Mouse (Mus musculus): Measurements from ENCODE around the gene Cadm3. TPM values are rescaled to one million over a fixed set of nuclear protein-coding genes. Genes with fewer than 3 reads are reported as not detected.

Gene Cadm3
- total RNA-seq, 1 experiment: 0.85 TPM

DNA sequence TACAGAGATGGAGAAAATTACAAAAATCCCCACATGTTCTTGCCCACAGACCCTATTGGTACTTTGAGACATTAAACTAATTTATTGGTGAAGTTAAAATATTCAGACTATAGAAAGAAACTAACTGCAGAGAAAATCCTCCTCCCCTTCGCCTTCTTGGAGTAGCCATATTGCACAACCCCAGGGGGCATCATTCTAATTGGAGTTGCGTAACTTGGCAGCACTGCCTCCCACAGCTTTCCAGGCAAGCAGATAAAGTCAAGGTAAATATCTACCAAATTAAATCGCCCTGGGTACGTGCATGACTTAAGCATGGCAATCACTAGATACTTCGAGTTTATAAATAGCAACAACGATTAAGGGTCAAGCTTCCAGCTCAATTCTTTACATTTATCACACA is 4.1 kb upstream of the Cadm3 start:
- no peak overlapping the region for H3K9ac ChIP-seq (ENCODE audit: insufficient read depth, low read depth, low read length, poor library complexity, severe bottlenecking)

DNA sequence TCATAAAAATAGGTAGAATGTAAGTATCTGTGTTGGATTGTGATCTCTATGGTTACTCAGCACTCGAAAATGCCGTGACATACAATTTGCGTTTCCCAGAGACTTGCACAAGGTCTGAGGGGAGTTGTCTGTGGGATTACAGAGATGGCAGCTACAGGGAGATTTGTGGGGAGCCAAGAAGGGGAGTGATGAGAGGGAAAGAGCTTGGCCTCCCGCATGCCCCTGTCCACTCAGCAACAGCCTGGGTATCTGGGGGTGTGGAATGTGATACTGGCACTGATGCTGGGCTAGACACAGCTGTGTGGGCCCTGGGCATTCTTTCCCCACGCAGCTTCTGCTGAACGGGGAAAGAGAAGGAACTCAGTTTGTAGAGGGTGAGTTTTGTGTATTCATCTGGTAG is 3.0 kb upstream of the Cadm3 start:
- Histone ChIP-seq H3K4me3 (ENCODE audit: insufficient read depth in 1 of 2, low read depth in 1 of 2, low read length in 2 of 2, poor library complexity in 1 of 2, severe bottlenecking in 1 of 2) (no peak overlapping the region), H3K9me3 (ENCODE audit: control insufficient read depth, insufficient read depth, low read depth, low read length) (no peaks in the 10 kb centered on the region), H3K4me1 (ENCODE audit: control insufficient read depth in 2 of 2, insufficient read depth in 2 of 2, low read length in 2 of 2, poor library complexity in 1 of 2) (peaks cover 0 to 9% of the 10 kb centered on the region in 2 experiments; a peak in 2 of 4 replicates), H3K27ac (ENCODE audit: insufficient read depth, low read depth, low read length, poor library complexity, severe bottlenecking) (no peak overlapping the region), H3K9ac (ENCODE audit: insufficient read depth, low read depth, low read length, poor library complexity, severe bottlenecking) (no peak overlapping the region), H3K36me3 (ENCODE audit: control insufficient read depth, insufficient read depth, low read length, poor library complexity, severe bottlenecking) (no peaks in the 10 kb centered on the region)
- TF ChIP-seq HCFC1 (IDR thresholded peaks at IDR 0.05; ENCODE audit: borderline replicate concordance, insufficient read depth, low read length) (no peak), ZNF384 (IDR thresholded peaks at IDR 0.05; ENCODE audit: low read depth, low read length) (no peak), ZC3H11A (IDR thresholded peaks at IDR 0.05; ENCODE audit: borderline replicate concordance, low read depth, low read length) (no peak), MAFK (IDR thresholded peaks at IDR 0.05; ENCODE audit: insufficient read depth, low read depth, low read length) (no peak), CHD2 (IDR thresholded peaks at IDR 0.05; ENCODE audit: low read depth, low read length) (no peak)
- in situ Hi-C loops (cut with MboI; ENCODE audit: low sequenced_read_pairs in 2 of 2, unreplicated experiment in 2 of 2): no loop called here
- DNase-seq (ENCODE audit: low read depth, low spot score): no peak

More for the DNA sequence above, 4.1 kb upstream of the Cadm3 start:
- in situ Hi-C loops (cut with MboI; ENCODE audit: low sequenced_read_pairs in 2 of 2, unreplicated experiment in 2 of 2): no loop called here
- Histone ChIP-seq H3K27ac (ENCODE audit: insufficient read depth, low read depth, low read length, poor library complexity, severe bottlenecking) (no peak overlapping the region), H3K4me3 (ENCODE audit: insufficient read depth in 1 of 2, low read depth in 1 of 2, low read length in 2 of 2, poor library complexity in 1 of 2, severe bottlenecking in 1 of 2) (no peak overlapping the region), H3K4me1 (ENCODE audit: control insufficient read depth in 2 of 2, insufficient read depth in 2 of 2, low read length in 2 of 2, poor library complexity in 1 of 2) (peaks cover 0 to 4% of the 10 kb centered on the region in 2 experiments; a peak in 1 of 4 replicates), H3K9me3 (ENCODE audit: control insufficient read depth, insufficient read depth, low read depth, low read length) (no peaks in the 10 kb centered on the region), H3K36me3 (ENCODE audit: control insufficient read depth, insufficient read depth, low read length, poor library complexity, severe bottlenecking) (no peaks in the 10 kb centered on the region)
- no peak for DNase-seq (ENCODE audit: low read depth, low spot score)
- TF ChIP-seq CHD2 (IDR thresholded peaks at IDR 0.05; ENCODE audit: low read depth, low read length) (no peak), MAFK (IDR thresholded peaks at IDR 0.05; ENCODE audit: insufficient read depth, low read depth, low read length) (no peak), ZNF384 (IDR thresholded peaks at IDR 0.05; ENCODE audit: low read depth, low read length) (no peak)

GRCm38 (mm10) chr1:173369611-173370010 is 2.1 kb upstream of the Cadm3 start:
- no peak for TF ChIP-seq CHD2 (IDR thresholded peaks at IDR 0.05; ENCODE audit: low read depth, low read length)
- TF ChIP-seq HCFC1 (IDR thresholded peaks at IDR 0.05; ENCODE audit: borderline replicate concordance, insufficient read depth, low read length): no peak
- no peak for TF ChIP-seq MAFK (IDR thresholded peaks at IDR 0.05; ENCODE audit: insufficient read depth, low read depth, low read length)
- TF ChIP-seq ZNF384 (IDR thresholded peaks at IDR 0.05; ENCODE audit: low read depth, low read length): no peak
- no peak for TF ChIP-seq ZC3H11A (IDR thresholded peaks at IDR 0.05; ENCODE audit: borderline replicate concordance, low read depth, low read length)
- H3K27ac ChIP-seq (ENCODE audit: insufficient read depth, low read depth, low read length, poor library complexity, severe bottlenecking): no peak overlapping the region
- H3K36me3 ChIP-seq (ENCODE audit: control insufficient read depth, insufficient read depth, low read length, poor library complexity, severe bottlenecking): no peaks in the 10 kb centered on the region
- no peak for DNase-seq (ENCODE audit: low read depth, low spot score)
- in situ Hi-C loops (cut with MboI; ENCODE audit: low sequenced_read_pairs in 2 of 2, unreplicated experiment in 2 of 2): no loop called here
- no peak overlapping the region for H3K4me3 ChIP-seq (ENCODE audit: insufficient read depth in 1 of 2, low read depth in 1 of 2, low read length in 2 of 2, poor library complexity in 1 of 2, severe bottlenecking in 1 of 2)
- H3K9ac ChIP-seq (ENCODE audit: insufficient read depth, low read depth, low read length, poor library complexity, severe bottlenecking): no peak overlapping the region
- no peaks in the 10 kb centered on the region for H3K9me3 ChIP-seq (ENCODE audit: control insufficient read depth, insufficient read depth, low read depth, low read length)
- H3K4me1 ChIP-seq (ENCODE audit: control insufficient read depth in 2 of 2, insufficient read depth in 2 of 2, low read length in 2 of 2, poor library complexity in 1 of 2): peaks cover 0 to 9% of the 10 kb centered on the region in 2 experiments; a peak in 2 of 4 replicates

- TF ChIP-seq HCFC1 (IDR thresholded peaks at IDR 0.05; ENCODE audit: borderline replicate concordance, insufficient read depth, low read length) (no peak), ZNF384 (IDR thresholded peaks at IDR 0.05; ENCODE audit: low read depth, low read length) (no peak), CHD2 (IDR thresholded peaks at IDR 0.05; ENCODE audit: low read depth, low read length) (no peak), ZC3H11A (IDR thresholded peaks at IDR 0.05; ENCODE audit: borderline replicate concordance, low read depth, low read length) (no peak), MAFK (IDR thresholded peaks at IDR 0.05; ENCODE audit: insufficient read depth, low read depth, low read length) (no peak)
- in situ Hi-C loops (cut with MboI; ENCODE audit: low sequenced_read_pairs in 2 of 2, unreplicated experiment in 2 of 2): no loop called here
- no peak overlapping the region for H3K27ac ChIP-seq (ENCODE audit: insufficient read depth, low read depth, low read length, poor library complexity, severe bottlenecking)
Measured at GRCm38 (mm10) chr1:173366701-173367355, 667 bp downstream of the Cadm3 start.

More at GRCm38 (mm10) chr1:173366701-173367355, 667 bp downstream of the Cadm3 start:
- peak overlapping the region; percentile 69 to 71 for H3K4me3 ChIP-seq (ENCODE audit: insufficient read depth in 1 of 2, low read depth in 1 of 2, low read length in 2 of 2, poor library complexity in 1 of 2, severe bottlenecking in 1 of 2)
- no peaks in the 10 kb centered on the region for H3K36me3 ChIP-seq (ENCODE audit: control insufficient read depth, insufficient read depth, low read length, poor library complexity, severe bottlenecking)
- no peak for DNase-seq (ENCODE audit: low read depth, low spot score)
- H3K9ac ChIP-seq (ENCODE audit: insufficient read depth, low read depth, low read length, poor library complexity, severe bottlenecking): peak overlapping the region; percentile 21; the same call in 1 of the 2 replicates
- H3K9me3 ChIP-seq (ENCODE audit: control insufficient read depth, insufficient read depth, low read depth, low read length): no peaks in the 10 kb centered on the region
- H3K4me1 ChIP-seq (ENCODE audit: control insufficient read depth in 2 of 2, insufficient read depth in 2 of 2, low read length in 2 of 2, poor library complexity in 1 of 2): peaks cover 0 to 9% of the 10 kb centered on the region in 2 experiments; a peak in 2 of 4 replicates

Data from ES-E14 (cell line).